Mouse (Mus musculus) frontal cortex, adult (tissue): Measurements from ENCODE around the gene Dffa.

ENCODE experiments used
- ATAC-seq: cut with Nextera tagmentation; 2 replicates; pipeline ENCODE4 v1.9.2; 2017; ENCODE audit warnings: mild to moderate bottlenecking, moderate library complexity, mixed read lengths; ENCODE audit not compliant: low TSS enrichment

The Dffa gene

DNA sequence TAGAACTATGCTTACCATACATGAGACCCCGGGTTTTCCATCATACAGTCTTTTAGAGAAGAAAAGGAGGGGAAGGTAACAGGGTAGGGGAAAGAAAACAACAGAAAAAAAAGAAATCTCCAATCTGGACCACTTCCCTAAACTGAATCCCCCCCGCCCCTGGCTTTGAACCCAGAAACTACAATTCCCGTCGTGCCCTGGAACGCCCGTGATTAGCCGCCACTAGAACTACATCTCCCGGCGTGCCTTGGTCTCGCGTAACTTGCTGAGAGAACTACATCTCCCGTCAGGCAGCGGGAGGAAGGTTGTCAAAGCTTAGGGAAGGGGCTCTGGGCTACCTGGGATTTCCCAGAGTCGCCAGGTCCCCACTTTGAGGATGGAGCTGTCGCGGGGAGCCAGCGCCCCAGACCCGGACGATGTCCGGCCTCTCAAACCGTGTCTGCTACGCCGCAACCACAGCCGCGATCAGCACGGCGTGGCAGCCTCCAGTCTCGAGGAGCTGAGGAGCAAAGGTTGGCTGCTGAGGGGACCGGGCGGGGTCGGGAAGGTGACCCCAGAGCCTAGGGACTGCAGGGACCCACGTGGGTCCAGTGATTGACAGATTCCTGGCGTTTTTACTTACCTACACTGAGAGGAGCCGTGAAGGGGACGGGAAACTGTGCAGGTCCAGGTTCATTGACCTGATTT, at the start of gene Dffa:
Gene Dffa (plus strand): TSS at position 272 of the 687 bp plus-strand sequence.
- peak; percentile 95 for ATAC-seq

DNA sequence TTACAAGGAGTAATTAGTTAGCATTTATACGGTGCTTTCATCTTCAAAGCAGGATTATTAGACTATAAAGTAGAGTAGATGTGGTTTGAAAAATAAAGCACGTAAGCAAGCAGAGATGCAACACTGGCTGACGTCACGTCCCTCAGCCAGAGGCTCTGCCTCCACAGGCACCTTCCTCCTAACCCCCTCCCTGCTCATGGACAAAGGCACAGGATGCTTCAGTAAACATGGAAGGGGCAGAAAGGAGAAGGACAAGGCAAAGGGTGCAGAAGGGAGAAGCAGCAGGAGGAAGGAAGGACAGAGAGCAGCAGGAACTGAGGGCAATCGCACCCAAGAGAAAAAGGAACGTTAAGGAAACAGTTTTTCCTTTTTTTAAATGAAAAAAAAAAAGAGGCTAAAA, 48.1 kb upstream of the Dffa start:
- ATAC-seq, result no peak

DNA sequence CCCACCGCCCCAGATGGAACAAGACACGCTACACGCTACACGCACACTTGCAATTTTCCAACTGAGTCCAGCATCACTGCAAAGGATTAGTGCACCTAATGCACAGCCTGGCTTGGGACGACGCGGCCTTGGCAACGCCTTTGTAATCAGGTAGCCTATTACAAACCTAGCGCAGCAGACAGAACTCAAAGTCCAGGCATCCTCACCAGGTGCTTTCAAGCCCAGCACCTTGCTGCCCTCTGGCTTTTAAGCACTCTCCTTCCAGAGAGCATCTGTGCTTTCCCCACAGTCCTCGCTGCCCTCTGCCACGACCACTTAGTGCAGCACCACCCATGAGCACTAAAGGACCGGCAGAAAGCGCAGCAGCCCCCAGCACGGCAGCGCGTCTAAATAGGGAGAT, 47.0 kb upstream of the Dffa start:
- no peak for ATAC-seq

DNA sequence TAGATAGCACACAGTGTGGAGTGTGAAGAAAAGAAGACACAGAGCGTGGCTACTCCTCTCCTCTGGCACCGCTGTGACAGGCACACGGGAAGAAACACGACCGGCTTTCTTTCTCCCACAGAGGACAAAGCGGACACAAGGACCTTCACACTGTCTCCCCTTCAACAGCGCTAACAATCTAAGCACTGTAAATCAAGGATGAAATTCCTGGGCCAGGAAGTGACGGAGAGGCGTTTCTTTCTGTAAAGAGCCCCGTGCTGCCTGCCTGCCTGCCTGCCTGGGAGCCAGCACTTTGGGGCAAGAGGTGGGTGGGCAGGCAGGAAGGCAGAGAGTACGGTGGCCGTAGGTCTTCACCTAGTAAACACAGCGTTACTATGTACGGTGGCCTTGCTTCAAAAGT, 46.5 kb upstream of the Dffa start:
- ATAC-seq, result no peak

DNA sequence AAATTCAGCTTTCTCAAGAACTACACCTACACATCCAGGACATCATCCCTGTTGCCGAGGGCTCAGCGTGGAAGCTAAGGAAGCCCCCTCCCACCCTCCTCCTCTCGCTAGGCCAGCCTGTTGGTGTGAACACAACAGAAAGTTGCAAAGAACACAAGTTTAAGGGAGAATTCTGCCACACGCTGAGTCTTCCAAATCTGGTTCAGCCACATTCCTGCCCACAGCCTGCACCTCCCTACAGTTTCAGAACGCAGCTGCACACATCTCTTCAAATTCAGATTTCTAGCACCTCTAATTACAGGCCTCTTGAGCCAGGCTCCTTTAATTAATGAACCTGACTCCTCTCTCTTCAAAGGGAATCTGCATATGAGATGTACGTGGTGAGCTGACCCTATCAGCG, 45.6 kb upstream of the Dffa start:
- ATAC-seq, result peak; percentile 62; the same call in 1 of the 2 replicates

DNA sequence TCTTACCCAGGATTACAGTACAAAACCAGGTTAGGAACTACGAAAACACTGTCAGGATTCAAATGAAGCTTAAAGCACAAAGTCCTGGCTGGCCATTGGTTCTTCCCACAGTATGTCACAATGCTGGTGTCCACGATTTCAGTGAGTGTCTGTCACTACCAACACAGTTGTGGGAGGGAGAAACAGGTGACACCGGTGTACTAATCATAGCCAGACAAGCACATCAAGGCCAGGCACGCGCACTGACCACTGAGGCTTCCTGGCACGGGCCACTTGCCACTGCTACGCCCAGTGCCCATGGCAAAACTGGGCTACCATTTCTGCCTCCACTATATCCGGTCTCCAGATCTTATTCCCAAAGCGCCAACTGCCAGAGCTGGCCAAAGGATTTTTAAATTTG, 44.2 kb upstream of the Dffa start:
- ATAC-seq, result no peak

DNA sequence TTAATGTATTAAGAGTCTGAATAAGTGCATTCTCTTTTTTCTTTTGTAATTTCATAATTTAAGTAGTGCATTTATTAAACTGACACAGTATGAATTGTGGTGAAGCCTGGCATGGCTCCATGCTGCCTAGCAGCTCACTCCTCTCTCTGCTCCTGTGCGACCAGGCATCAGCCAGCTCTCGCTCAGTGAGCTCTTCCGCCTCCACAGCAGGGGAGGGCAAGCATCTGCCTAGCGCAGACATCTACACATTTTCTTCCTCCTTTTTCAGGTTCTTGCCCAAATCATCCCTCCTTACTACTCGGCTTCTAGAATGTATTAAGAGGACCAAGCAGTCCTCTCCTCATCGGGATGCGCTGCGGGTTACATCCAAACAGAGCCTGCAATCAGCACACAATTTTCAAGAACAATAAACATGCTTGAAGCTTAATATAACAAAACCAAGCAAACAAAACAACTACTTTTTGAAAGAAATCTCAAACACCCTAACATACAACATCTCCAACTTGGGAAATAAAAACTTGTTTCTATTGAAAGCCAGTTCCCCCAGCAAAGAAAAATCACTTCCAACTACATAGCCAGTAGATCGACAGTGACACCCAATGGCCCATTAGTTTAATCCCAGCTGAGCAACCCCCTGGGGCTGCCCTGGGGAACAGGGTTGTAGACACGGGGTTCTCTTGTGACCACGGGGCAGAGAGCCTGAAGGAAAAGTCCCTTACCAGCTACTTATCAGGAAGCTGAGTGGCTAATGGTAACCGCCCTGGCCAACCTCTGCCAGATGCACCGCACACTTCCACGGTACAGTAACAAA, 43.1 kb upstream of the Dffa start:
- peak; percentile 72 for ATAC-seq

DNA sequence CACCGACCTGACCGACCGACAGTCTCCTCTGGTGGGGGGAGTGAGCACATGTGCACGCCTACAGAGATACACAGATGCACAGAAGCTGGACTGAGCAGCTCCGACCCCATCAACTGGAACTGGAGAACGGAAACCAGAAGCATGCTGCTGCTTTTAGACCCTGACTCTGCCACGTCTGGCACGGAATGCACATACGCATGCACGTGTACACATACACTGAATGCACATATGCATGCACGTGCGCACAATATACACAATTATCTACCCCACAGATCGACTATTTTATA, 42.6 kb upstream of the Dffa start:
- no peak for ATAC-seq

DNA sequence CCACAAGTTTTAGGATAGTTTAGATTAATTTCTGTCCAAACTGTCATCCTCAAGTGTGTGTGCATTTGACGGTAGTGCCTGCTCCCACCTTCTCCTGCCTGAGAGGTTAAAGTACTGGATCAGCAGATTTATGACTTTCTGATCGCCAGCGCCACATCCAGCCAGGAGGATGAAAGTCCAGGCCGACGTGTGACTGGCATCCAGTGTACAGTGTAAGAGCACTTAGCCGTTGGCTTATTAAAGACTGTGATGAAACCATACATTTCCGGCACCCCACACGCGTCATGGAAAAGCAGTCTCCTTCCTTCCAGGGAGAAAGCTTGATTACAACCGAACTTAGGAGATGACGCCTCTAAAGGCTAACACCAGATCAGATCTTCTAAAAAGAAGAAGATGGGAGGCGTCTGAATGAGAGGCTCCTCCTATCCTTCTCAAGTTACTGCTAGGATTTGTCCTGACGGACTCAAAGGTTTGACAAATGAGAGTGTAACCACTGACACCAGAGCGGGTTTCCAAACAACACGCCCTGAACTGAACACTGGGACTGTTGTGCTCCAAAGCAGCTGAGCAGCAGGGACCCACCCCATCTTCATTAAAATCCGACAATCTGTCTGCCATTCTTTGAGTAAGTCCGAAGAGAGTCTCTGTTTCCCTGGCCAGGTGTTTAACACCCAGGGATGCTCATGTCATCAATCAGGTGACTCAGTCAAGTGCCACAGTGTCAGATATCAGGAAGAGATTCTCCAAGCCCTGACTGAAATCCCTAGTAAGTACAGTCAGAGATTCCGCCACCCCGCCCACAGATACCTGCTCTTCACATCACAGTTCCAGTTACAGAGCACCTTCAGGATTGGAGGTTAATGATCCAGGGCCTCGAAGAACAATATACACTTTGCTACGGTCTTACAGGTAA, 41.3 kb upstream of the Dffa start:
- ATAC-seq, result no peak

DNA sequence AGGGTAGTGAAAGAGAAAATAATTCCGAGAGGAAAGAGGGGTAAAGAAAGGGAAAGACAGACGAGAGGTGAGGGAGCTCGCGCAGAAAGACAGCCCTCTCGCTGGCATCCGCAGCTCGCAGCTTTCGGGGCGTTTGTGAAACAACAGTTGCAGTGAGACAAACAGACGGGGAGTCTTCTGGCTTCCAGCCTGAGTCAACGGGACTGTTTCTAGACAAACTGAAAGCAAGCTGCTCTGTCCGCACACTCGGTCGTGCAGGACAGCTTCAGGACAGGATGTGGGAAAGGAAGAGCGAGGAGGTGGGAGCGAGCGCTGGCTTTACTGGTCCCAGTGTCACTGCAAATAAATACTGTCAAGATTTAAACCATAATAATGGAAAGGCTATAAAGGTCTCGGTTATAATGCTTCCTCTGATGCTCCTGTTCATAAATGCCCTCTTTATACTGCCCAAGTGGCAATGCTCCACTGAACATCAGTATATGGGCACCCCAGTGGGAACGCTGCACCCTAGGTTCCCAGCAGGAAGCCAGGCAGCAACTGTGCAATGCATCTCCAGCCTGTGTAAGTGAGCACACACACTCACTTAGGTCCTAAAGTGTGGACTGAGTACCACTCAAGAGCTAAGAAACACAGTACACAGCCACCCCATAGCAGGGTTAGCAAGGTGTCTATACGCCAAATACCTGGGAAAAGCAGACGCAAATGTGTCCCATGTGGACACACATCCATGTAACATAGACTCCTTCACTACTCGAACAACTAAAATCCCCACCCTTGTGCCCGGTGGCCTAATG, 39.7 kb upstream of the Dffa start:
- ATAC-seq, result no peak

DNA sequence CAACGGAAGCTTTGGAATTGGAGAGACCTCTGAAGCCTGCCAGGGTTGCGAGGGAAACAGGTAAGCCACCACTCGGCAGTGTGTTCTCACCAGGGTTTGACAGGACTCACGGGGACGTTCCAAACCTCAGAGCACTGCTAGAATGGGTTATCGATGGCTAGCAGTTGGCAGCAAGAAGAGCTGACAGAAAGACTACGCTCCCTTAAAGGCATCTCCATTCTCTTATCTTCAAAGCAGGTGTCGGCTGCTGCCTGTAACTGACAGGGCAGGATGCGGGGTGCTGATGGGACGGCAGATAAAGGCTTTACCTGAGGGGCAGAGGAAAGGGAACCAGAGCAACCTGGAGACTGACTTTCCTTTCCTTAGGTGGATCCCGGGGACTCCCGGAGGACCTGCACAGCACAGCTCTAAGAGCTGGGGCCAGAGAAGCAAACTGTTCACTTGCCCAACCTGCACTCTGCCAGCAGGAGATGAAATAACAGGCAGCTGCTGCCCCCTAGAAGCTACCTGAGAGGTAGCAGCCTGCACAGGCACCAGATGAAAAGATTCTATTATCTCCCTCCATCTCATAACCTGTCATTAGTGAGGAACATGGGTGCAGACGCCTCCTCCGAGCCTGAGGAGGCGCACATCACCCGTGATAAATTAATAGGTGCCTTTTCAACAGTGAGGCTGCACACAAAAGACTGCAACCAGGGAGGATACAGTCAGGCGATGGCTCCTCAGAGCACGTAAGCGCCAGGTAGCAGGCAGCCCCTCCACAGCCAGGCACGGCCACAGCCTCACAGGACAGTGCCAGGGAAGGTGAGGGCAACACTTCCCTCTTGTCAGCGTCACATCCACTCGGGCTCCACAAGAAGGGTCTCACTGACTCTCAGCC, 37.0 kb upstream of the Dffa start:
- ATAC-seq, result no peak

DNA sequence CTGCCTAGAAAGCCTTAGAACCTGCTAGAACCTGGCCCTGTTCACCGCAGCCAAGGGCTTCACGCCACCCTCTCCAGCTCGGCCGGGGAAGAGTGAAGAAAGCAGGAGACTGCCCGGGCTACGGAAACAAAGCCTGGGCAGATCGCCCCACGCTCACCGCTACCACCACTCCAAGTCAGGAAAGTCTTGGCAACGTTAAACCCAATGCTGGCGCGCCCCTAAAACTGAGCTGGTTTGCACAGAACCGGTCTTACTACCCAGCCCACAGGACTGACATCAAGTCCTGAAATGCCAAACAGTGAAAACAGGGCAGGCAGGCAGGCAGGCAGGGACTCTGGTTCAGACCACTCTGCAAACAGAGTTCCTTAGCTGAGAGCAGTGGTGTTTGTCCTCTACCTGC, 28.9 kb upstream of the Dffa start:
- no peak for ATAC-seq

DNA sequence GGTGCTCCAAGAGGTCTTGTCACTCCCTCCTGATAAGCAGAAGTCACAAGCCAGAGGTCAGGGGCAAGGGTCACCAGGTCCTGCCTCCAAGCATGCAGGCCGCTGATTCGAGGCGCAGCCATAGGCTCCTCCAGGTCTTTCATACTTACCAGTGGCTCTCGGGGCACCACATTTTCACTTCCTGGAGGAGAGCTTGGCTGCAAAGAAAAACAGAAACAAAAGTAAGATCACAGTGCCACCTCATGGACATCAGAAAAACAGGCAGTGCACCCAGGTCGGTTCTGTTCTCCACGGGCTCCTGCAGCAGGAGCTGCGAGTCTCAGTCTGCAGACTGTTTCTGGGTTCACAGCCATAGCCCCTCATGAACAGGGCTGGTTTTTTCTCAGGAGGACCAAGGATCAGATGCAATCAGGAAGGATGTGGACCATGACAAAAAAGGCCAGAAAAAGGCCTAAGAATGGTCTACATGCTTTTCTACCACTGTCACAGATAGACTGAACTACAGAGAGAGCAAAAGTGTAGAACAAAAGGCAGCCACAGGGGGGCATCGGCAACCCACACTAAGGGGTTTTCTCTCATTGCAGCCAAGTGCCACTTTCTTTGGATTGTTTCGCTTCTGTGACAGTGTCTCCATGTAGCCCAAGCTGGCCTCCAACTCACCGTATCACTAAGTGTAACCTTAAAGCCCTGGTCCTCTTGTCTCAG, 27.9 kb upstream of the Dffa start:
- ATAC-seq, result peak; percentile 94

DNA sequence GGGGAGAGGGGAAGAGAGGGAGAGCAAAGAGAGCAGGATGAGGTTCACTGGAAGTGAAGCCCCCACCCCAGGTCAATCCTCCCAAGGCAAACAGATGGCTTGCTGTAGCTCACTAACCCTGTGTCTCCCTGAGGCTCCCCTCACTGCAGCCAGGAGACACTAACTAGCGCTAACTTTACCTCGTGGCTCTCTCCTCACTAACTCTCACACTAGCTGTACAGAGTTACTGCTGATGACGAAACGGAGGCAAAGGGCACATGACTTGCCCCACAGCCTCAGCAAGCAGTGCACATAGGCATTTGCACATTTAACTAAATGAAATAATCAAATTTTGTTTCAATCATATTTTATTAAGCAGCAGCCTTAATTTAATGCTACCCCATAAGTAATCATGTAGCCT, 25.7 kb upstream of the Dffa start:
- ATAC-seq, result no peak

DNA sequence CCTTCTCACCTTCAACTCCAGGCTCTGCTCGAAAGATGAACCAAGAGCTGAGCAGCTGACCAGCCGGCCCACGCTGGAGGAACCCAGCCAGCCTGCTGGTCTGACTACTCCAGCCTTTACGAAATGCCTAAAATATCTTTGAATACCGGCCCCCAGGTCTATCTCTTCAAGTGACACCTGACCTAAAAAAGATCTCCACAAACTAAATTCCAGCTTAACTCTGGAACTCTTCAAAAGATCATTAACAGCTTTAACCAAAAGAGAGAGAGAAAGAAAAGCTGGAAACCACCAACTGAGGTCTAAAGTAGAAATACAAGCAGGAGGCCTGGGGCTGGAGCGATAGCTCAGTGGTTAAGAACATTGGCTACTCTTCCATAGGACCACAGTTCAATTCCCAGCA, 24.3 kb upstream of the Dffa start:
- ATAC-seq, result no peak

DNA sequence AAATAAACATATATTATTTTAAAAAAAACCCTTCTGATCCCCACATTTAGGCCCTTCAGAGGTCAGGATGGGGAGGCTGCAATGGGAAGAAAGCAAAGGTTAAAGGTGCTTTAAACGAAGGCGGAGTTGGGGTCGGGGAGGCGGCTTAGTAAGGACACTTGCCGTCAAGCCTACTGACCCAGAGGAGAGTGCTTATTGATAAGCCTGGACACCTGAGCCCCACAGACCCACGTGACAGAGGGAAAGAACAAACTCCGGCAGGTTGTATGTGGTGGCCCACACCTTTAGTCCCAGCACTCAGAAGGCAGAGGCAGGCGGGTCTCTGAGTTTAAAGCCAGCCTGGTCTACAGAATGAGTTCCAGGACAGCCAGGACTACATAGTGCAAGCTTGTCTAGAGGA, 23.8 kb upstream of the Dffa start:
- no peak for ATAC-seq

DNA sequence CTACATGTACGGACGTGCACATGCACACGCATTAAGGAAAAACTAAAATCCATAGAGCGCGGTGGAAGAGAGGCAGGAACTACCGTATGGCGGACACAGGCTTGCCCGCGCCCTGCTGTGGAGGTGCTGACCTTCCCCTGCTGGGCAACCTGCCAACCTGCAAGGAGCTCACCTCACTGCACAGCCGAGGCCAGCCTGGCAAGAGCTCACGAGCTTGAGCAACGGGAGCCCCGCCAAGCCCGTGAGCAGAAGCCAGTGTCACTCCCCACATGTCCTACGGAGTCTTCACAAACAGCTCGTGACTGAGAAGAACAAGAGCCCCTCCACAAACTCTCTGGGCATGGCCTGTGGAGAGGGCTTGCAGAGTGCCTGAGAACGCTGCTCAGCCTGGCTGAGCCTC, 22.4 kb upstream of the Dffa start:
- no peak for ATAC-seq

DNA sequence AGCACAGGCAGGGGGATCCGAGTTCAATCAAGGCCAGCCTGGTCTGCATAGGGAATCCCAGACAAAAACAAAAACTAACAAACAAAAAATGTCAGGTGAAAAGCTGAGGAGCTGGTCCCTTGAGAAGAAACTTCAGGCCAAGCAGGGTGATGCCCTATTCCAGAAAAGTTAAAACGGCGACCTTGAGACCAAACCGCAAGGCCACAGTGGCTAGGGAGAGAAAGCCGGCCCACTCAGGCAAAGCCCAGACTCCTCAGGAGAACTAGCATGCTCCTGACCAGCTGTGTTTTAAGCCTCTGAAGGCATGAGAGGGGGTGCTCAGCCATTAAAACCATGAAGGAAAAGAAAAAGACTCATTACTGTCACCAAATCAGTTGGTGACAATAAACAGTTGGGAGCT, 18.6 kb upstream of the Dffa start:
- ATAC-seq, result no peak

DNA sequence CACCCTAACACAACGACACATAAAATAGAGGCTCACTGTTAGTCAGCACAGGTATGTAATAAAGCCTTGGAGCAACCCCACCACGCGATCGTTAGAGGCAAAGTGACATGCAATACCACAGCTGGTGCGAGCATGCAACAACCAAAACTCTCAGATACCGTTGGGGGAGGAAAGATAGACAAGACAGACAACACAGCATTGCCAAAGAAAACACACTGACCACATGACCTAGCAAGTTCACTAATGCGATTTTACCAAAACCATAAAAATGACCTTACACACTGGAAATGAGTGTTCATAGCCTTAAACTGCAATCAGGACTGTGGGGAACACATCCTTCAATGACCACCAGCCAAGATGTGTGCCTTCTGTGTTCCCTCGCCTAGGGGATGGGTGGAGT, 12.6 kb upstream of the Dffa start:
- no peak for ATAC-seq

DNA sequence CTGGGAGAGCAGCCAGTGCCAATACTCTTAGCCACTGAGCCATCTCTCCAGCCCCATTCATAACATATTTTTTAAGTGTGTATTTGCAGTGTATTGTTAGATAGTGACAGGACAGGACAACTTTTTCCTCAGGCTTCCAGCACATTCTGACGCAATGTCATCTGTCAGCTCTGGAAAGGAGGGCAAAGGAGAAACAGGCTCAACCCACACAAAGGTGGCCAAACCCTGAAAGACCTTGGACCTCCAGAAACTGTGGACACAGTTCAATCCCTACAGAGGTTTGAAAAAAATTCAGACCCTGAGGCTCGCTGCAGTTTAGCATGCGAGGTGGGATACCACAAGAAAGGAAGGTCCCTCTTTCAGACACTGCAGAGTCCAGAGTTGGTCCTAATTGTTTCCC, 6.0 kb upstream of the Dffa start:
- ATAC-seq, result no peak
